Comparison of ENCODE assay signal across 8 mouse cellular contexts in genomic region chr4:143021242-143021881, GRCm38 (mm10).
DNase-seq lines count a peak whose midpoint lies in the region; ATAC-seq and TF ChIP-seq lines count a peak whose summit lies in the region.

No protein-coding gene starts in this region.

- H3K9ac ChIP-seq in forebrain, embryonic 12.5 days = no peak overlapping the region
- no peak overlapping the region for H3K9ac ChIP-seq in hindbrain, embryonic 14.5 days
- H3K9ac ChIP-seq in midbrain, embryonic 11.5 days (ENCODE audit: low read length) = no peak overlapping the region

- DNase-seq in heart, adult 8-10 months (ENCODE audit: low spot score) = peak; percentile 42
- DNase-seq in heart, postnatal 25 days (ENCODE audit: low spot score) = no peak
- peak; percentile 51 for DNase-seq in cerebellum, adult 11 months
- DNase-seq in hindbrain, embryonic 14.5 days (ENCODE audit: low spot score) = peak; percentile 87
- DNase-seq in left cerebral cortex, adult 2 months (ENCODE audit: extremely low spot score in 1 of 2, low spot score in 2 of 2) = peak; percentile 64 to 68
- DNase-seq in midbrain, embryonic 11.5 days (ENCODE audit: low spot score, missing footprints) = peak; percentile 92
- peak; percentile 15 for DNase-seq in skeletal muscle tissue, adult 2 months (ENCODE audit: low read depth, low spot score)

- H3K27me3 ChIP-seq in forebrain, embryonic 12.5 days = peaks cover 23% of the 10 kb centered on the region
- no peaks in the 10 kb centered on the region for H3K27me3 ChIP-seq in hindbrain, embryonic 14.5 days (ENCODE audit: control insufficient read depth, insufficient read depth, low read length)
- no peaks in the 10 kb centered on the region for H3K27me3 ChIP-seq in midbrain, embryonic 11.5 days (ENCODE audit: control insufficient read depth, insufficient read depth, low read length)

- TF ChIP-seq CTCF in left cerebral cortex, adult 2 months (IDR thresholded peaks at IDR 0.05) = peak; percentile 76

- H3K4me3 ChIP-seq in forebrain, embryonic 12.5 days (replicated peaks) = no peak overlapping the region
- no peak overlapping the region for H3K4me3 ChIP-seq in hindbrain, embryonic 14.5 days (replicated peaks; ENCODE audit: low read length)
- no peak overlapping the region for H3K4me3 ChIP-seq in left cerebral cortex, adult 2 months
- H3K4me3 ChIP-seq in midbrain, embryonic 11.5 days (ENCODE audit: low read depth, low read length) = no peak overlapping the region

- no peaks in the 10 kb centered on the region for H3K4me1 ChIP-seq in forebrain, embryonic 12.5 days
- no peaks in the 10 kb centered on the region for H3K4me1 ChIP-seq in hindbrain, embryonic 14.5 days (replicated peaks; ENCODE audit: control insufficient read depth, insufficient read depth, low read length)
- H3K4me1 ChIP-seq in midbrain, embryonic 11.5 days (ENCODE audit: control insufficient read depth, insufficient read depth, low read length) = no peaks in the 10 kb centered on the region

- H3K36me3 ChIP-seq in forebrain, embryonic 12.5 days (replicated peaks) = no peaks in the 10 kb centered on the region
- H3K36me3 ChIP-seq in hindbrain, embryonic 14.5 days (replicated peaks; ENCODE audit: control insufficient read depth, insufficient read depth) = no peaks in the 10 kb centered on the region
- no peaks in the 10 kb centered on the region for H3K36me3 ChIP-seq in midbrain, embryonic 11.5 days (ENCODE audit: control insufficient read depth, insufficient read depth, low read length)

- H3K9me3 ChIP-seq in forebrain, embryonic 12.5 days = peaks cover 3% of the 10 kb centered on the region; the same call in 1 of the 2 replicates
- H3K9me3 ChIP-seq in hindbrain, embryonic 14.5 days (ENCODE audit: control insufficient read depth, low read length) = peaks cover 8% of the 10 kb centered on the region; the same call in 1 of the 2 replicates
- H3K9me3 ChIP-seq in midbrain, embryonic 11.5 days (ENCODE audit: control insufficient read depth, low read length) = no peaks in the 10 kb centered on the region

- 49% methylated on average over 10 of the region's 10 CpGs for WGBS in forebrain, embryonic 12.5 days
- 47% methylated on average over 10 of the region's 10 CpGs for WGBS in hindbrain, embryonic 14.5 days
- 43% methylated on average over 10 of the region's 10 CpGs for WGBS in midbrain, embryonic 11.5 days

- ATAC-seq in forebrain, embryonic 12.5 days (ENCODE audit: low FRiP score) = peak; percentile 78
- peak; percentile 70 for ATAC-seq in hindbrain, embryonic 14.5 days (ENCODE audit: low FRiP score)
- peak; percentile 75 for ATAC-seq in midbrain, embryonic 11.5 days (ENCODE audit: low FRiP score)

- intact Hi-C loops in heart, postnatal 25 days (cut with DNase I) = loop anchor here (2.0 to 10.0 kb wide), 3 partner anchors 303 to 869 kb away; no protein-coding TSS in a partner anchor
- intact Hi-C loops in left cerebral cortex, adult 2 months (cut with DNase I) = loop anchor here (1.0 to 10.0 kb wide), 6 partner anchors 139 to 1017 kb away; no protein-coding TSS in a partner anchor

- H3K4me2 ChIP-seq in forebrain, embryonic 12.5 days = no peak overlapping the region
- no peak overlapping the region for H3K4me2 ChIP-seq in hindbrain, embryonic 14.5 days (replicated peaks)
- no peak overlapping the region for H3K4me2 ChIP-seq in midbrain, embryonic 11.5 days

- no peak overlapping the region for H3K27ac ChIP-seq in forebrain, embryonic 12.5 days
- no peak overlapping the region for H3K27ac ChIP-seq in hindbrain, embryonic 14.5 days
- no peak overlapping the region for H3K27ac ChIP-seq in left cerebral cortex, adult 2 months
- no peak overlapping the region for H3K27ac ChIP-seq in midbrain, embryonic 11.5 days (ENCODE audit: low read depth, low read length)
